Mouse (Mus musculus) megakaryocyte, embryonic 14.5 days (primary cell): Measurements from ENCODE around the gene Sectm1b.

Source experiments
- FLI1 ChIP-seq: IDR thresholded peaks from 2 replicates; pipeline ENCODE4 v1.6.1; 2012; ENCODE audit warnings: low read length, inconsistent platforms, mixed read lengths
- GATA1 ChIP-seq: IDR thresholded peaks from 3 replicates; pipeline ENCODE4 v1.6.1; 2012; ENCODE audit warnings: mixed read lengths, low read length, inconsistent platforms, borderline replicate concordance

DNA sequence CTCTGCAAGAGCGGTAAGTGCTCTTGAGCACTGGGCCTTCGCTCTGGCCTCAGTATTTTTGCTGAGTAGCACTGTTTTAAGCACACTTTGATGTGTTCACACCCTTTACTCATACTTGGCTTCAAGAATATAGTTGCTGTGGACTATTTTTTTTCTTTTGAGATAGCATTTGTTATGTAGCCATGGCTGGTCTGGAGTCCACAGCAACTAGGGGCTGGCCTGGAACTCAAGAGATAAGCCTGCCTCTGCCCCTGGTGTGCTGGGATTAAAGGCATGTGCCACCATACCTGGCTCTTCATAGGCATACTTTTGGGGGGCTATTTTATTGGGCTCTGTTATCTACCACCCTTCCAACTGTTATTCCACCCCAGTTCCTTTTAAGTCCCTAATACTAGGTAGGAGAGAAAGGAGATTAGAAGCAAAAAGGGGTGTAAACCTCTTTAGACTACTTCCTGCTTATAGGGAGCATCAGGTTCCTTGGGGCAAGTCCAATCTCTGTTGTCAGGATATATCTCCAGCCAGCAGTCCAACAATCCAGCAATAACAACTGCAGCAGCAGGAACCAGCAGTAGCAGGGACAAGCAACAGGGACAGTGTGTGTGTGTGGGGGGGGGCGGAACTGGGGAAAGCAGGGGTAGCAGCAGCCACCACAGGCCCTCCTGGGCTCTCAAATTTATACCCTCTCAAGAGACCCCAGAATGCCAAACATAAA is 53.2 kb downstream of the Sectm1b start:
- TF ChIP-seq GATA1 (no peak), FLI1 (no peak)
